Mouse (Mus musculus) kidney, postnatal 36 days (tissue): ENCODE measurements at regions not wholly inside any gene's neighbourhood (a gene's known extent, or its start where the extent isn't known, plus 50 kb on each side); places are given as distances from the start of the nearest gene placed in this dataset.

Experiments
- DNase-seq, 2 experiments: peaks; one replicate each; pipeline ENCODE4 v3.0.0; 2021 to 2022; ENCODE audit warnings: mixed read lengths in 2 of 2

DNA sequence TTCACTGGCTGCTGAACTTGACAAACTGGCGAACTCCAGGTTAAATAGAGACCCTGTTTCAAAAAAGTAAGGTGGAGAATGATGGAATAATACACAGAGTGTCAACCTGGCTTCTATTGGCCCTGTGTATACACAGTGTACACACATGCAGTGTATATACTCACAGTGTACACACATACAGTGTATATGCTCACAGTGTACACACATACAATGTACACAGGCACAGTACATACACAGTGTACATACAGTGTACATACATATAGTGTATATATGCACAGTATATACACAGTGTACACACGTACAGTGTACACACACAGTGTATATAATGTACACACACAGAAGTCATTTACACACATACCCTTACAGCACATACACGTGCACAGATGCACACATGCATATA is 52.4 kb upstream of the Aldh1b1 start:
- DNase-seq: no peak

DNA sequence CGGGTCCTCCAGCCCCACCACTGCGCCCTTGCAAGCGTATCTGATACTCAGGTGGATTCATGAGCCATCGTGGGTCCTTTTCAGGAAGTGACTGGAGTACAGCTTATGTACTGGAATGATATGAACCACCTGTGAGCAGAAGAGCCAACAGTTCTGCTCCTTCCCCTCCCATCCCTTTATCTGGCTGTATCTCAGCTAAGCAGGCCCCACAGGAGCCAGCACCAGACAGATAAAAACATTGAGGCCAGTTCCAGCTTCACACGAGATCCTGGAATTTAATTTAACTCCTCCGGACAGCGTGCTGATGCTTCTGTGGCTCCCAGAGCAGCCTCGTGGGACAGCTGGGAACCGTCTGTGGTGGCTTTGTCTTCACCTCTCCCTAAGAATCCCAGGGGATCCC is 53.1 kb upstream of the Aldh1b1 start:
- no peak for DNase-seq

DNA sequence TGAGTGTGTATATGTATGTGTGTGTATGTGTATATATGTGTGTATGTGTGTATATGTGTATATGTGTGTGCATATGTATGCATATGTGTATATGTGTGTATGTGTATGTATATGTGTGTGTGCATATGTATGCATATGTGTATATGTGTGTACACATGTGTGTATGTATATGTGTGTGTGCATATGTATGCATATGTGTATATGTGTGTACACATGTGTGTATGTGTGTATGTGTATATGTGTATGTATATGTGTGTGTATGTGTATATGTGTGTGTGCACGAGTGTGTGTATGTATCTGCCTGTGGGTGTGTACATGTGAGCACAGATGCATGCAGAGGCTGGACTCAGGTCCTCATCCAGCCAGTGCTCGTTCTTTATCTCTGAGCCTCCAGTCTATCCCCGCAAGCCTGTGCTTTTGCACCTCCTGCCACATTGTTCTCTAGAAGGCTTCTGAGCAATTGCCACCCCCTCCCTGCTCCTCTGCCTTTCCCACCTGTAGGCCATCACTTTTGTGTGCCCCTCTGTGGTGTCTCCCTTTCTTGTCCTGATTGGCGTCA is 53.9 kb upstream of the Aldh1b1 start:
- no peak for DNase-seq

DNA sequence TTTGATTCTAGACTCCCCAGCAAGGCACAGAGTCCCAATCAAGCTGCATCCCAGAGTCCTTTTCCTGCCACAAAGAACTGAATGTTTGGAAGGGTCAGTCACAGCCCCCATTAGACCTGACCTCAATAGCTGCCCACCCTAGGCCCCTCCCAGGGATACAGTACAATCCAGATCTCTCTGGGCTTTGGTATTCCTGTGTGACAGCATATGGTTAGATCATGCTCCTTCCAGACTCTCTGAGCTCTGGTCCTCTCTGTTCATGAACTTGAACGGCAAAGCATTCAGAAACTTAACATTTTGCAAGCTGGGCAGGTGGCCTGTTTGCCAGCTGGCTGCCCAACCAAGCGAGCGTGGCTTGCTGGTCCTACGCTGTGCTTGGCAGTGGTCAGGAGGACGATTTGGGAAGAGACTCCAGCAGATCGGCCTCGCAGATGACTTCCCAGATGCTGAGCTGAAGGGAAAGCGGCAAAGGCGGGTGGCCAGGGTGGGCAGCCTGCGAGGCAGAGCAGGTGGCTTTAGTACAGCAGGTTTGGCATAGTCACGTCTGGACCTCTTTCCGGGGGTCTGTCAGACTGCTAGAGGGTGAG is 58.0 kb upstream of the Aldh1b1 start:
- no peak for DNase-seq

DNA sequence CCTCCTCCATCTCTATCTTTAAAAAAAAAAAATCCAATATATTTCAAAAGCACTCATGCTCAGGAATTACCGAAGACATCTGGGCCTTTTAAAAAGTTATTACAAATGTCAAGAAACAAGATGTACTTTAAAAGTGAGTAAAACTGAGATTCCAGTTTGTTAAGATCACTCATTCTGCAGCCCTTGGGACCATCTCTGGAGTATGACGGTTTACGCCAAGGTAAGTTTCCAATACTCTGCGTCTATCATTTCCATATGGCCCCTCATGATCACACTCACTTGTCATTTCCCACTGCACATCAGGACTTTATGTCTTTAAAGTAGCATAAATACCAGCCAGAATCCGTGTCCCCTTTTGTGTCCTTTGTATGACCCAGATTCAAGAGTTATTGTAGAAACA is 58.5 kb upstream of the Aldh1b1 start:
- no peak for DNase-seq

DNA sequence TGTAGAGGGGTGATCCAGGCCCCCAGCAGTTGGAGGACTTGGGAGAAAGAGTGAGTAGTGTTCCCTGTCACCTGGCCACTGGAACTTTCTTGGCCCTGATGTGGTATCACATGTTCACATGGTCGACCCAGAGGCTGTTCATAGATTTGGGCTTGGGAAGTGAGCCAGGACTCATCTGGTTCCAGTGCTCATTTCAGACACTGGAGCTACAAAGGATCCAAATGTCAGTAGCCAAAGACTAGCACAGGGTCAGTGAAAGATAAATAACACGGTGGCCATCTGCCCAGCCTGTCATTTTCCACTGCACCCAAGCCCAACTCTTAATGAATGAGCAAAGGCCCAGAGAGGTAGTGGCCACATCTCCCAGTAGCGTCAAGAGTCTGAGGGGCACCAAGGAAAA is 59.1 kb upstream of the Aldh1b1 start:
- no peak for DNase-seq

DNA sequence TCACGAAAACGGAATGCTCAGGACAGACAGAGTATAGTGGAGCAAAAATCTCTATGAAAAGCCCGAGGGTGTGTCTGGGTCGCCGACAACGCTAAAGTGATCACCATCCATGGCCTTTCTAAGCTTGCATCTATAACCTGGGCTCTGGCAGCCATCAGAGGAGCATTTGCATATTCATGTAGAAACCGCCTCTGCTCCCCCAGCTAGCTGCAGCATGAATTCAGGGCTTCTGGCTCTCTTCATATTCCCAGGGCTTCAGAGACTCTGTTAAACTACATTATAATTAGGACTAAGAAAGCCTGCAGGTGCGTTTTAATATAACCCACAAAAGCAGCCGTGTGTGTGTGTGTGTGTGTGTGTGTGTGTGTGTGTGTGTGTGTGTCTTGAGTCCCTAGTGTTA is 59.7 kb upstream of the Aldh1b1 start:
- no peak for DNase-seq

DNA sequence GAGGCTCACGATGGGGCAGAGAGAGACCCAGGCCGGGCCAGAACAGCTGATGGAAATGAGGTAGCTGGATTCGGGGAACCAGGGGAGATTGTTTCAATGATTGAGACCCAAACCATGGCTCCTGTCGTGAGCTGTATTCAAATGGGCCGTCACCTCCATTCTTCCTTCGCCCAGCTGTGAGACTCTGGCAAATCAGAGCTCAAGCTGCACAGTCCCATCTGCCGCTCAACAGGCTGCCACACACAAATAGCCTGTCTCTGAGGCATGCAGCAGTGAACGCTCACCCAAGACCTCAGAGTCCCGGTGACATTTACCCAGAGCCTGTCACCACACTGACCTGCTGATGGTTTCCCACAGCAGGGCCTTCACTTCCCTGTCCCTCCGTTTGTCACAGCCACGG is 60.1 kb upstream of the Aldh1b1 start:
- DNase-seq: no peak

DNA sequence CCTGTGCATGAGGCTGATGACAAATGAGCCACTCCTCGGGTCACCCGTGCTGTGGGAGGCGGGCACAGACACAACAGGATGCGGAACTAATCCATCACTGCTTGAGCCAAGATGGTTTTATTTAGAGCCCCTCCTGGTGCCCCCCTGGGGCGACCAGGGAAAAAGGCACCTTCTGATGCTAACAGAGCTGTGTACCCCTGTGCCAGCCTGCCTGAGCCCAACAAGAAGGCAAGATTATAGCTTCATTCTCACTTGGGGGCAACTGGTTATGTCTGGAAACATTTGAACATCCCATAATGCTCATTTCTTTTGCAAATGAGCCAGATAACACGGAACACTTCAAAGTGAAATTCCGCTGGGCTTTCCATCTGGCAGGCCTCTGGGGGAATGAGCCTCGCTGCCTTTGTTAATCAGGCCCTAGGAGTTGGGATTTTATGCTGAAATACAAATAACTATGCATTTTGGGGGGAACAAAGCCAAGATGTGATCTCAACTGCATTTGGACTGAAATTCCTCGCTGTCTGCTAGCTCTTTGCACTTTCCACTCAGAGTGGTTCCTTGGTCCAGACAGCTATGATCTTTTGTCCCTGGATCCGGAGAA is 62.5 kb upstream of the Aldh1b1 start:
- no peak for DNase-seq

DNA sequence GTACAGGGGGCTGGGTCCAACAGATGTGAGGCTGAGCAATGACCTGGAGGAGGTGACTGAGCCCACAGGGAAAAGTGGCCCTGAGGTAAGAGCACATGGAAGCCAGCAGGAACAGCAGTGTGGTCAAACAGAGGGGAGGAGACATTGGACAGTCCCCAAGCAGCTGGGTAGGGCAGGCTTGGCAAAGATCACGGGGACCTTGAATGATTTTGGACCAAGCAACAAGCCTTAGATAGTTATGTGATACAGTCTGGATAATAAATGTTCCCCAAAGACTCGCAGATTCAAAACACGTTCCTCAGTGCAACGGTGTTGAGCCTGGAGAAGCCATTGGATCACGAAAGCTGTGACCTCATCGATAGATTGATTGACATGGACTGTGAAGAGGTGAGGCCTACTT is 64.8 kb upstream of the Aldh1b1 start:
- no peak for DNase-seq

DNA sequence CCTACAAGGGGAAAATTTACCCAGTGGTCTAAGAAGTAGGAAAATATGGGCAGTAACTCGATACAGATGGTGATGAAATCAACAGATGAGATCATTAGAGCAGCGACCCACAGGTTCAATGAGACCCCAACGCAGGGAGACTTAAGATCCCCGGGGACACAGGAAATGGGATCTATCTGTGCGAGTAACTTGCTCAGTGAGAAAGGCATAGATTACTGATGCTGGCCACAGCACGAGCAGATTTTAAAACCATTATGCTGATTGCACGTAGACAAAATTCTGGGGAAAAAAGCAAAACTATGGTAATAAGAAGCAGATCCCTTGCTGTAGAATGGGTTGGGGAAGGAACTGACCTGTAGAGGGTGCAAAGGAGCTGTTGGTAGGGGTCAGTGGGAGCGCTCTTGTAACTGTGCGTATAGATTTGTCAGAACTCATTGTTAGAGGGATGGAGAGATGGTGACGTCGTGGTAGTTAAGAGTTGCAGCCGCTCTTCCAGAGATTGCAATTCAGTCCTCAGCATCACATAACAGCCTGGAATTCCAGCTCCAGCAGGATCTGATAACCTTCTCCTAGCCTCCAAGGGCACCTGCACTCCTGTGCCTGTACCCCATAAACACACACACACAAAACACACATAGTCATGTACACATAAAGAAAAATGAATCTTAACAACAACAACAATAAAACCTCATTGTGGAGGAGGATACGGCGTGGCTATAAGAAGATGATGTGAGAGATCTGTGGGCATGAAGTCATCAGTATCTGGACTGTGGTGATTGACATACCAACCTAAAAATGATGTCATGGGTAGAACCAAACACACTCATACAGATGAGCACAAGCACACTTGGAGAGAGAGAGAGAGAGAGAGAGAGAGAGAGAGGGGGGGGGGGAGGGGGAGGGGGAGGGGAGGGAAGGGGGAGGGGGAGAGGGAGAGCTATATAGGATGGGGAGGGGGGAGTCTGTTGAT is 67.7 kb upstream of the Aldh1b1 start:
- peak in 1 of 2 experiments; percentile 25 for DNase-seq

DNA sequence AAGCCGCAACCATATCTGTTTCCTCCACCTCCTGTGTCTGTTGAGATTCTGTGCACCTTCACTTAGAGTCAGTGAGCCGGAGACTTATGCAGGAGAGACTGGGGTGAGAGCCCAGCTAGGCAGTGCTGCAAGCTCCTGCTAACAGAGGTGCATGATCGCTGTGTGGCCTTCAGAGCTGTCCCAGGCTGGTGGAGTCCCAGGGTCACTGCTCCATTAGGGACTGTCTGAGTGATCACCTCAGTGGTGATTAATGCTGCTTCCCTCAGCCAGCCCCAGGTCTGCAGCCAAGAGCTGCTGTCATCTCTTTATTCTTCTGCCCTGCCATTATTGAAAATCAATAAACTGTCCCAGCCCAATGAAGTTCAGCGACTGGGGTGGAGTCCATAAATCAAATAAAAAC is 69.0 kb upstream of the Aldh1b1 start:
- no peak for DNase-seq

DNA sequence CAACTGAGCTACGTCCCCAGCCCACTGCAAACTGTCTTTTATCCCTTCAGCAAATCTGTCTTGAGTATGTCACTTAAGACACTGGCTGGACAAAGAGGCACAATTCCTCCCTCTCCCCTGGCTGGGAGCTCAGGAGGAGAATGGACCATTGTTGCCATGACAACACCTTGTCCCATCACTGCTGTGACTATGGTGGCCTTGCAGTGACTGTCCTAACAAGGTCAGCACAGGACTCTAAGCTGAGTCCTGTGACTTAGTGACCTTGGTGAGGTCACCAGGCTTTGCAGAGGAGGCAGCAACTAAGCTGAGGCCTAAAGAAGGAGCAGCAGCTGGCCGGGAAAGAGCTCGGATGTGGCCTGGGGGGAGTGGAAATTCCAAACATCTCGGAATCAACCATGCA is 70.0 kb upstream of the Aldh1b1 start:
- DNase-seq: no peak

DNA sequence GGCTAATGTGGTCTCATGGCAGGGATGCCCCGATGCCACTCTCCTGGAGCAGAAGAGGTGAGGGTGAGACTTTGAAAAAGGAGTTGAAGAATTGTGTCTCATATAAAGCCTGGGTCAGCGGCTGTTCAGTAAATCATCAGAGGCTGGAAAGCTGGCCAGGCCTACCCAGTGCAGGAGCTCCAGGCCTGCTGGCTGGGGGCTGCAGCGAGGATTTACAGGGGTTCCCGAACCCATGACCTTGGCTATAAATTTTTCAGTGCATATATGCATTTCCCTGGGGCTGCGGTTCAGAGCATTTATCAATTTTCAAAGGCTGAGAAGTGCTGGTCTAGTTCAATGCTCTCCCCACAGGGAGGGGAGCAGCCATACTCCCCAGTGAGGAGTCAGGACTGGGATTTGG is 70.9 kb upstream of the Aldh1b1 start:
- no peak for DNase-seq

DNA sequence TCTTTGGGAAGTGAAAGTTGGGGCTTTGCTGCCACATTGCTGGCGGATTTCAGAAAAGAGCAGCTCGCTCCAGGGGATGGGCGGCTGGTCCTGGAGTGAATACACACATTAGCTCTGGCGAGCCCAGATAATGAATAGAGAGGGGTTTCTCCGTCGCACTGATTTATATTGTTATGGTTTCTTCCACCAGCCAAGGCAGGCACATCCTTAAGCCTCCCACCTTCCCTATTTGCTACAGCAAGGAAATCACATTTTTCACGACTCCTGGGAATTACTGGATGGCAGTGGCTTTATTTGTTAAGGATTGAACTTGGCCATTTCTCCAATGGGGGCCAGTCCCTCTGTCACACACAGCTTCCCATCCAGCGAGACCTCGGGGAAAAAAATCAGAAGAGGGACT is 71.3 kb upstream of the Aldh1b1 start:
- DNase-seq: no peak

DNA sequence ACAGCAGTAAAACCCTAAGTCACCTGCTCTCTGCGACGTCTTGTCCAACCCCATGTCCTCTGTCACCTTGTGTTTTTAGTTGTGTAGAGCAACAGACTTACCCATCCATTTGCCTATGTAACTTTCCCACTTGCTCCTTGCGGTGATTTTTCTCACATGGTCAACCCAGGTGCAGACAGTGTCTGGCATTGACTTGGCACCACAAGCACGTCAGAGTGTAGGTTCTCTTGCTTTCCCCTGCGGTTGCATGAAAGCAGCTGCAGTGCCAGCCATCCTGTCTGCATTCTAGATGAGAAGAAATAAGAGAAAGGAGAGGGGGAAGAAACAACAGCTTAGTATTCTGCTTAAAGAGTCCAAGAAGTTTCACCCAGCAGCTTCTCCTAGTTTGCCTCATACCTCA is 72.0 kb upstream of the Aldh1b1 start:
- no peak for DNase-seq

DNA sequence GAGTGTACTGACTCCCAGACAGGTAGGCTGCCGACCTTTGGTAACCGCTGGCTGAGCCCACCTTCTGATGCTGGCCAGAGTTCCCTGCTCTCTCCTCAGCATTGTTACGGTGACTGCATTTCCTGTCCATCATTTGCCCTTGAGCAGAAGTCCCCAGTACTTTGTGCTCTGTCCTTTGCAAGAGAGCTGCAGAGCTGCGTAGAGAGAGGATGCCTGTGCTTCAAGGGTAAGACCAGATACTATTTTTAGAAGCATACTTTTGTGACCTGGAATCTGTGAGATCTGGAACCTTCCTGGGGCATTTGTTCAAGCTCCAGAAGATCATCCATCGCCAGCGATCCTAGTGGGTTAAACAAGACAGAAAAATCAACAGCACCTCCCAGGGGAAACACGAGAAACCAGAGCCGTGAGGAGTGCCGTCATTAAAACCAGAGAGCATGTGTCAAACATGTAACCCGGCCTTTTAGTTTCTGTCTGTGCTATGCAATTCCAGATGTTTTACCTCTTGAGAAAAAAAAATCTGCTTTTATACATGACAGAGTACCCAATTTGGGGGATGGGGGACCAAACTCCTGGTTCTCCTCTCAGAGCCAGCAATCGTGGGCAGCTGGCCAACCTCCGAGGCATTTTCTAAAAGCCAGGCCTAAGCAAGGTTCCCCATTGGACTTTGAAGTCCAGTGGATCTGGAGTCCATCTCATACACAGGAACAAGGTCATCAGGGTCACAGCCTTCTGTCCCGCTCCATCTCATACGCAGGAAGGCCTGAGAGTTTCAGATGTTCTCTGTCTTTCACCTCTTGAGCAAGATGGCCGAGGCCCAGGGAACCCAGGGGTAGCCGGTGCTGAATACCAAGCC is 73.5 kb upstream of the Aldh1b1 start:
- peak in 1 of 2 experiments; percentile 26 for DNase-seq

DNA sequence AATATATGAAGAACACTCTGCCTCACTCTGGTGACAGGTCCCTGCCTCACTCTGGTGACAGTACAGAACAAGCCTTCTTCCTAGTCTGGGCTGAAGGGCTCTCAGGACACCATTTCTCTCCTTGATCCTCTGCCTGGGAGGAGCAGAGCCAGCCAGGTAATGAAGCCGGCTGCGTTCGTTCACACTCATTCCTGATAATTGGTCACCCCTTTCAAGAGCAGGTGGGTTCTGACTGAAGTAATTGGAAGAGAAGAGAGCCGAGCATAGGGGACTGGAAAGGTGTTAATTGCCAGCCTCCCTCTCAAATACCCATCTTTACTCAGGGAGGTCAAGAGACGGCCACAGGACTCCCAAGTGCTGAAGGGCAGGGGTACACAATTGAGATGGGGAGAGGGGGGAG is 78.5 kb upstream of the Aldh1b1 start:
- no peak for DNase-seq

DNA sequence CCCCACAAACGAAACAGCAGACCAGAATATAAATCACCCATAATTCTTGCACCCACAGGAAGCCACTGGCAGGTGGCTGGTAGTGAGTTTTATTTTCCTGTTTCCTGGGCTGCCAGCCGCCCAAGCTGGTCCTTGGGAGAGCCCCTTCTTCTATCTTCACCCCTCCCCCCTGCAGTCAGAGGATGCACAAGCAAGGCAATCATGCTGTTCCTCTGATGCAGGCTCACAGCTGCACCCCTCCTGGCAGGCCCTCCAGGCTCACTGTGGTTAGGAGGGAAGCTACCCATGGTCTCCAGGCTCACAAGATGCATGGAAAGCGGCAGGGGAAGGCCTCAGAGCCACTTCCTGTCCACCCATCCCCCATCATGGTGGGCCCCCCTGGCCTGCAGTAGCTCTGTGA is 79.3 kb upstream of the Aldh1b1 start:
- no peak for DNase-seq

DNA sequence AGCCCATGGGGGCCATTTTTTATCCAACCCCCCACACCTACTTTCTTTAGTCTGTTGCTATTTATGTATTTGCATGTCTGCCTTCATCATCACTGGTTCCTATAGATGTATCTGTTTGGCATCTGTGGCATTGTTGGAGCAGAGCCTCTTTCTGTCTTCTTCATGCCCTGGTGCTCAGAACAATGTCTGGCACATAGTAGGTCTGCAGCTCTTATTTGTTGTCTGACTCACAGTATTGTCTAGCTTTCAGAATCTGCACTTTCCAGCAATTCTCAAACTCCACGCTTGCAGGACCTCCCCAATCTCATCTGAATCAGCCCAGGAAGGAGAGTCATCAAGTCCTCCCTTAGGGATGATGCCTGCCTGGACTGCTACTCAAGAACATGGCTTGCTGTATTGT is 82.9 kb upstream of the Aldh1b1 start:
- no peak for DNase-seq

DNA sequence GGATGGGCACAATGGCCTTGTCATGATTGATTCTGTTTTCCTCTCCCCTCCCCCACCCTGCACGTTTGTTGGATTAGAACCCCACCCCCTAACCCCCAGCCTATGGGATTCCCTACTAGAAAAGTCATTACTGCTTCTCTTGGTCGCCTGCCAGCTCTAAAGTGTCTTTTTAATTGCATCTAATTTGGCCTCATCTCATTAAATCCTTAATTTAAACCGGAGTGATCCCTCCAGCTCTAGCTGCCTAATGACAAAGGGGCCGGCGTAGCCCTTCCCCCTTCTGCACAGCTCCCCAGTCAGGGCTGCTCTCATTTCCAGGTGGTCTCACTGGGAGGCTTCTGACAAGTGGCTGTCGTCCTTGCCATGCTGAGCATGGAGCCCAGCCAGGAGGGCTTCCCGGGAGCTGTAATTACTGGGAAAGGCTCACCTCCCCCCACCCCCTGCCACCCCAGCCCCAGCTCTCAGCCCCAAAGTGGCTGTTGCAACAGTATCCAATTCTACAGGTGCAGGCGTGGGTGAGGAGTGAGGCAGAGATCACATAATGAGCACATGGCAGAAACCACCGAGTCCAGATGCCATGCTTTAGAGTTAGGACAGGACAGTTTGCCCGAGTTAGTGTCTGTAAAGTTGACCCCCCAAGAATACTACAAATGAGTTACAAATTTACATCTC is 84.8 kb upstream of the Aldh1b1 start:
- no peak for DNase-seq

DNA sequence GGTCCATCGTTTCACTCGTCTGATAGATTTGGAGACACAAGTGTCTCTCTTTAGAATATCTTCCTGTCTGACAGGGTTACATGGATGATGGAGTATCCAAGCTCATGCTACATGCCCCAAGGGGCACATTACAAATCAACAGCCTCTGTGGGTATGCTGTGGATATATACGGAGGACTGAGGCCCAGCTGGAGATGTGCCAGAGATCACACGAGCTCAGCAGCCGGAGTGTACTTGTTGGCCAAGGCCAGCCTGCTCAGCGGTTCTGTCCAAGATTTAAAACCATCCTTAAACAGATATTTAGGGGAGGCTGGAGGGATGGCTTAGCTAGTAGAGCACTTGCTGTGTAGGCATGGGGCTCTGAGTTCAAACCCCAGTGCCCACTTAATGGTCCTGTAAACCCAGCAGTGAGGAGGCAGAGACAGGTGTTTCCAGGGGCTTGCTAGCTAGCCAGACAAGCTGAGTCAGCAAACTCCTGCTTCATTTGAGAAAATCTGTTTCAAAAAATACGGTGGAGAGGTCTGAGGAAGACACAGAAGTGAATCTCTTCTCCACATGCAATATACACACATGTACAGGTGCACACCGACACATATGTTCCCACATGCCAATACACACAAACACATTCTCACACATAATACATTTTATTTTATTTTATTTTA is 85.6 kb upstream of the Aldh1b1 start:
- DNase-seq: no peak
